Mouse (Mus musculus): ENCODE results near the gene Soga1.

Gene Soga1

GRCm38 (mm10) chr2:157078793-157079700, at the start of gene Soga1:
TSS of gene Soga1 (minus strand) at chr2:157079254.
- DNase-seq = peak; percentile 93

GRCm38 (mm10) chr2:157128072-157128471, 49.0 kb upstream of the Soga1 start:
- DNase-seq = peak; percentile 52

DNA sequence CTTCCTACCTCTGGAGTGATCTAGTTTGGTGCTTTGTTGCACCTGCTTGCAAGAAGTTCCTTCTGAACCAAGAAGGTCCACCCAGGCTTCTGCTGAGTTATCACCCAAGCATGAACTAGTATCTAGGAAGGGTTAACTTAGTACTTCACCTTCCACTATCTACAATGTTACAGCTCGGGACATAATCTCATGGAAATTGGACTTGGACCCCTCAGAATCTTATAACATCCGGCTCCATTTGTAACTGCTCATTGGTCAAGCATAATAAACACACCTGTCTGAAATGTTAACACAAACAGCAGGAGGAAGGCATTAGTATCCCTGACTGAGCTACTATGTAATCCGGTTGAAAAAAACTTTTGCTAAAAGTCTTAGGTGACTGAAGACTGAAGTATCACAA, 48.3 kb upstream of the Soga1 start:
- no peak for DNase-seq

- DNase-seq = no peak
Measured at GRCm38 (mm10) chr2:157125246-157125645, 46.2 kb upstream of the Soga1 start.

GRCm38 (mm10) chr2:157121766-157122165, 42.7 kb upstream of the Soga1 start:
- DNase-seq = no peak

- DNase-seq = no peak
Measured at GRCm38 (mm10) chr2:157119075-157119474, 40.0 kb upstream of the Soga1 start.

GRCm38 (mm10) chr2:157118556-157118955, 39.5 kb upstream of the Soga1 start:
- DNase-seq = no peak

DNA sequence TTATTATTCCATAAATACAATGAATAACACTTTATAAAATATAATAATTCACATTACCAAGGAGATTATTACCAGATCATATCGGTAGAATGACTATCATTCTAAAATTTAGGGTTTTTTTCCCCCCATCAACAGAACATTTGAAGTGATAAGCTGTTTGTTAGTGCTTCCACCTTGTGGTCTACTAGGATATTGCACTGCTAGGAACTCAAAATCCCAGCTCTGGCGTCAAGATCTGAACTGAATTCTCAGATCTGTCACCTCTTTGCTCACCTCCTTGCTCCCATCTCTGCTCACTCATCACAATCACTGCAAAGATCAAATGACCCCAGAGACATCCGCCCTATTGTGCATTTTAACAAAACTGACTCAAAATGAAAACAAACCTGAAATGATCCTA, 37.9 kb upstream of the Soga1 start:
- no peak for DNase-seq

GRCm38 (mm10) chr2:157108236-157108635, 29.2 kb upstream of the Soga1 start:
- no peak for DNase-seq

DNA sequence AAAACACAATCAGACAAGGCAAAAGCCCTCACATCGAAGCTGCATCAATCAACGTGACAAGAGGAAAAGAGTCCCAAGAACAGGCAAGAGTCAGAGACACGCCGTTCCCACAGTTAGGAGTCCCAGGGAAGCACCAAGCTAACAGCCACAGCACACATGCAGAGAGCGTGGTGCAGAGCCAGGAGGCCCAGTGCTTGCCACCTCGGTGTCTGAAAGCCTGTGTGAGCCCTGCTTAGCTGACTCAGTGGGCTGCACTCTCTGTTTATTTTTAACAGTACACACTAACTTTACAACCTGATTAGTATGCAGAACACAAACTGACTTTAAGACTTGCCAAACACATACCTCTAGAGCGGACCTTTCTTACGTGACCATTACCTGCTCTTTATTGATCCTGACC, 25.4 kb upstream of the Soga1 start:
- no peak for DNase-seq

- DNase-seq = no peak
Measured at GRCm38 (mm10) chr2:157102256-157102655, 23.2 kb upstream of the Soga1 start.

DNA sequence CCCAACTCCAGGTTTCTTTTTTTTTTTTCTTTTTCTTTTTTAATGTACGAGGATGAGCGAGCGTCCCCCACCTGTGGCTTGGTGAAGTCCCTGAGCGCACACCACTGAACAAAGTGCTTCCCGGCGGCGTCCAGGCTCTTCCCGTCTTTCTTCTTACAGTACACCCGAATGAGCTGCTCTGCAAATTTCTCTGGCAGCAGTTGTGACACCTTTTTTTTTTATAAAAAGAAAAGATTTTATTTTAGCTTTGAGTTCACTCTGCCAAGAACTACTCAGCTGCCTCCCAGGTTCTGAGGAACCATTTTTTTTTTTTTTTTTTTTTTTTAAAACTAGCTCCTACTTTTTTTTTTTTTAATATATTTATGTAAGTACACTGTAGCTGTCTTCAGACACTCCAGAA, 22.6 kb upstream of the Soga1 start:
- no peak for DNase-seq

DNA sequence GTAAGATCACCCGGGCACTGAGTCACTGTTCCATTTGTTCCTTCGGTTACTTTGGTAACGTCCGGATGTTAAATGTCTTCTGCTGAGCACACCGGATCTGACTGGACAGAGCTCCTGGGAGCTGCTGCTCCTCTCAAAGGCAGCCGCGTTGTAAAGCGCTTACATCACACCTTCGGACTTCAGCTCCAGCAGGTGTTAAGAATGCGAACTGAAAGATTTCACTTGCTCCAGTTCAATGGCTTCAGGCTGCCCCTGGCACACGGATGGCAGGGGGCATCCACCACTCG, 21.2 kb upstream of the Soga1 start:
- DNase-seq = no peak

DNA sequence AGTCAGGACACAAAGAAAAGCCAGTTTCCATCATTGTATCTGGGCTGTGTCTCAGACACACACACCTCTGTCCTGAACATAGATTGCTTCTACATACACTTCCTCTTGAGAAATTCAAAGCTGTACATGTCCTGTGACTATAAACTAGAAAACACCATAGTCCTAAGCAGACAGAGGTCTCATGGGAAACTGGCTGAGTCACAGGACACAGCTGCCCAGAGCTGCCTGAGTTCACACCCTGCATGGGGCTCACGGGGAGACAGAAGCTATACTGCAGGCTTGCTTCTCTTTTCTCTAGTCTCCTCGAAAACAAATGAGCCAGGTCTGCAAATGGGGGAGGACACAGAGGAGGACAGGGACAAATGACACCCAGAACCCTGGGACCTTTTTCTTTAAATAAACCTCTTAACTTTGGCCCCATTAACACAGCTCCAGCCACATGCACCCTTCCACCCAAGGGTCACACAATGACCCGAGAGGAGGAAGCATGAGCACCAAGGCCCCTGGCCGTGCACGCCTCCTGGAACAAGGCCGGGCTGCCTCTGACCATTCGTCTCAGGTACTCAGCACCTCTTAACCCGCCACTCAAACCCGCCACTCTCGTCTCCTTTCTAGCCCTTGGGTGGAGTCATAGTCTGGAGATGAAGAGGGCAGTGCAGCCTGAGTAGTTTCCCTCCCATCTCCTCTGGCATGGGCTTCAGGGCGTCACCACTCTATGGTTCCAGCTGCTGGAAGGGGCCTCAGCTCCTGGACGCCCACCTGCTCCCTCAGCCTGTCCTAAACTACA, 20.7 kb upstream of the Soga1 start:
- no peak for DNase-seq

GRCm38 (mm10) chr2:157095005-157095755, 16.1 kb upstream of the Soga1 start:
- DNase-seq = peak; percentile 88

DNA sequence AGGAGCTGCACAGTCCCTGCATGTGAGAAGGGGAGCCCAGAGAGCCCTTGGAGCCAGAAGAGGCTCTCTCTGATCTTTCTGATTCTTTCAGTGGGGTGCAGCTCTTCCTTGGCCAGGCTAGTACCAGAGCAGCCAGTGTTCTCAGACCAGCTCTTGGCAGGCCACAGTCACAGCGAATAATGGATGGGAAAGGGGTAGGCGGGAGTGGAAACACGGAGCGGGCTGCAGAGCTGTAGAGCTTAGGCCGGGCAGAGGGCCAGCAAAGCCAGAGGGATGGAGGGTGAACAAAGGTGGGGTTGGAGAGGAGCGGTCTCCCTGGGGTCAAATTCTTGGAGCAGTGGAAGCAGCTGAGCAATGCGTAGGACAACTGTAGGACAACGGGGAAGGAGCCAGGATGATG, 13.0 kb upstream of the Soga1 start:
- peak; percentile 71 for DNase-seq

GRCm38 (mm10) chr2:157087536-157088317, 8.7 kb upstream of the Soga1 start:
- DNase-seq = no peak

DNA sequence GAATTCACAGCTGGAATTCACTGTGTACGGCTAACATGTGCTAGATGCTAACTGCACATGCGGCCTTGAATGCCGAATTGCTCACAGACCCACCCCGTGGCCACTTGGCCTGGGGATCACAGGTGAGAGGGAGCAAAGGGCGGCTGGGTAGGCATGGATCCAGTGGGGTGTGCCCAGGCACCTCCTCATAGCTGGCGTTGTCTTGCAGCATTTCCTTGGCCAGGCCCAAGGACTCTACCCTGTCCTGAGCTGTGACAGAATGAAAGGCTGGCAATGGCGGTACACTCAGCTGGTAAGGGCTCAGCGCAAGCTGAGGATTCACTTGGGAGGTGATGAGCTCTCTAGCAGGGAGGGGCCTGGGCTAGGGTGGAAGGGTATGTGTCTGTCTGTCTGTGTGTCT, 7.7 kb upstream of the Soga1 start, which contains the start of gene Tldc2:
Gene Tldc2 (plus strand): TSS at position 260 of the 400 bp plus-strand sequence.
- no peak for DNase-seq

- peak; percentile 51 for DNase-seq
Measured at GRCm38 (mm10) chr2:157084831-157085585, 6.0 kb upstream of the Soga1 start.

GRCm38 (mm10) chr2:157081960-157082359, 2.9 kb upstream of the Soga1 start:
- no peak for DNase-seq

DNA sequence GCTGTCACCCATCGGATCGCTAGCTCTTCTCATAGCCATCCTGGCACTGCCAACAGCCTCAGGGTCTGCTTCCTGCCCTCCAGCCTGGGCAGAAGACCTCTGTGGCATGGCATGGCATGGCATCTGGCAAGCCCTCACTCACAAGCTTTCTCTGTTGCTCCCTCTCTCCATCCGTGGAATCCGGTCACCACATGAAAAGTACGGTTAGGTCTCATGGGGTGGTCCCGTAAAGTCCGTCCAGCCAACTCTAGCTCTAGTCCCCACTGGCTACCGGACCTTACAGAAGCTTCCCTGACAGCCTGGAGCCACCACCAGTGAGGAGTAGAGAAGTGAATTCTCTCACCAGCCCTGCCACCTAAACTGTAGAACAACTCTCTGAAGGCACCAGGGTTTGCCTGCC, 2.3 kb upstream of the Soga1 start:
- no peak for DNase-seq

DNA sequence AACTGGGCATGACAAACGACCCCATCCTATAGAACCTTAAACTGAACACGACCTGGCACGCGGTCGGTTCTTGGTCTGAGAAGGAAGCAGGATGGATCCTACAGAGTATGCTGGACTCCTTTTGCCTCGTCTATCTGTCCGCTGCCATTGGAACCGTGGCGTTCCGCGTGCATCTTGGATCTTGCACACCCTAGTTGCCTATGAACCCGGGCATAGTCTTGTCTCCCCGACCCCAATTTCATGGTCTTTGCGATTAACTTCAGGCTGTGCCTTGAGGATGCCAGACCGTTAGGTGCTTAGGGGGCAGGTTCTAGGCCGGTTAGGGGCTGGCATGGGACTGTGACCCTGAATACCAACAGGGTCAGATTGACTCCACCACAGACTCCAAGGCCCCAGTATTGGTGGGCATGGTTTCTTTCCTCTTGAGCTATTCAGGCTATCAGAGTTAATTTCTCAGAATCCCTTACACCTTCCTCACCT, 687 bp upstream of the Soga1 start:
- DNase-seq = no peak
